Mouse (Mus musculus) right cerebral cortex, postnatal 14 days (tissue): Measurements from ENCODE around the gene Grap.

ENCODE experiments used
- DNase-seq: peaks from one replicate; pipeline ENCODE4 v3.0.0; 2022

Grap gene

GRCm38 (mm10) chr11:61659011-61659858 lies 6.2 kb downstream of the Grap start:
- DNase-seq: no peak

DNA sequence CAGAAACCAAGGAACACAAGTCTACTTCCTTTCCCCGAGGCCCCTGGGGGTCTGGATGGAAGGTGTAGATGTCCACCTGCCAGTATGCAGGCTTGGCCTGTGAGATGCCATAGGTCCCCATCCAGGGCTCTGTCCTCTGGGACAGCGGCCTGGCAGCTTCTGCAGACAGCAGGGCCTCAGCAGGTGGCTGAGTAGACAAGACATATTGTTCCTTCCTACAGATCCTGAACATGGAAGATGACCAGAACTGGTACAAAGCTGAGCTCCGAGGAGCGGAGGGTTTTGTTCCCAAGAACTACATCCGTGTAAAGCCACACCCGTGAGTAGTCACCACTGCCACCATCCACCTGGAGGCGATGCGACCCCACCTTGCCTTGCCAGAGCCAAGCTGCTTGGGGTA lies 6.9 kb downstream of the Grap start:
- no peak for DNase-seq

- DNase-seq: no peak
These were observed 7.8 kb downstream of the Grap start for GRCm38 (mm10) chr11:61660806-61661392.

- no peak for DNase-seq
These were observed 9.1 kb downstream of the Grap start for GRCm38 (mm10) chr11:61662189-61662588.

- DNase-seq: no peak
These were observed 12.3 kb downstream of the Grap start for GRCm38 (mm10) chr11:61665401-61665800.

GRCm38 (mm10) chr11:61665991-61666799 lies 13.1 kb downstream of the Grap start:
- DNase-seq: peak; percentile 49

- DNase-seq: no peak
These were observed 14.2 kb downstream of the Grap start for GRCm38 (mm10) chr11:61667248-61667647.

- DNase-seq: no peak
These were observed 14.7 kb downstream of the Grap start for GRCm38 (mm10) chr11:61667782-61668181.

DNA sequence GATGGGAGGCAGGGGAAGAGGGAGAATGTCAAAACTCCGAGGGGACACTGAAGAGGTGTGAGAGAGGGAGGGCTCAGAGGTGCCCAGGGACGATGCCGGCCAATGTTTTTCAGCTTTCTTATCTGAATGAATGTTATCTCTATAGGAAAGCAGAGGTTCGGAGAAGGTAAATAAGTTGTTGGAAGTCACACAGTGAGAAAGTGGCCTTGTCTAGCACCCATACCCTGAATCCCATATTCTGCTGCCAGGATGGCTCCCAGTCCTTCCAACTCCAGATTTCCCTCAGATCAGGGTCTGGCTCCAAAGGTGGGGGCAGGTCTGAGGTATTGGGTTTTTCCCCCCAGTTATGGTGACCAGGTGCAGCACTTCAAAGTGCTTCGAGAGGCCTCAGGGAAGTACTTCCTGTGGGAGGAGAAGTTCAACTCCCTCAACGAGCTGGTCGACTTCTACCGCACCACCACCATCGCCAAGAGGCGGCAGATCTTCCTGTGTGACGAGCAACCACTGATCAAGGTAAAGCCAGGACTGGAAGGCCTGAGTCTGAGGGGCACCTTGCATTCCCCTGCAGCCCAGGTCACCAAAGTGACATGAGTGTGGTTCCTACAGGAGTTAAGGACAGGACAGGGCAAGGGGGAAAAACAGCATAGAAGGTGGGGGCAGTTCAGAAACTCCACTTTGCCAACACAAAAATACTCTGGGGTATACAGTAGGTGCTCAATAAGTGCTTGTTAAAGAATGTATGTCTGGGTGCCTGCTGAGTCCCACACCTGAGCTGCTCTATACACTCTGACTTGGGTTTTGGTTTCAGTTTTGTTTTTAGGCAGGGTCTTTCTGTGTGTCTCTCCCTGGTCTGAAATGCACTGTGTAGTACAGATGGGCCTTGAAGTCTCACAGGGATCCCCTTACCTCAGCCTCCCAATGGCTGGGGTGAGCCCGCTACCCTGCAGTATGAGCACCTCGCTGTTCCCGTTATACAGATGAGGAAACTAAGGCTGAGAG lies 16.7 kb downstream of the Grap start:
- DNase-seq: no peak

- DNase-seq: no peak
These were observed 18.8 kb downstream of the Grap start for GRCm38 (mm10) chr11:61671781-61672383.

DNA sequence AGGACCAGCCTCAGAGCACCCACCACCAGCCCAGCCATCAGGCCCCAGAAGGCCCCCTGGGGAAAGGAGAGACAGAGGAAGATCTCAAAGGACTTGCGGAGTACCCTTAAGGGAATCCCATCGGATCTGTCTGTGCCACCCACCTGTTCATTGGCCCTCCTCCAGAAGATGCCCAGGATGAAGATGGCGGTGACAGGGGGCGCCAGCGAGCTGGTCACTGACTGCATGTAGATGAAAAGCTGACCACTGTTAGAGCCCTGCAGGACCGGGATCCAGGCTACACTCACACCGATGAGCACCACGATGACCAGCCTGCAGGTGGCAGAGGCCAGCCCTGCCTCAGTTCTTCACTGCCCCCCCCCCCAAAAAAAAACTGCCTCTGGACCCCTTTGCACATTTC lies 20.6 kb downstream of the Grap start:
- DNase-seq: peak; percentile 54

GRCm38 (mm10) chr11:61674151-61674838 lies 21.2 kb downstream of the Grap start:
- no peak for DNase-seq

- peak; percentile 29 for DNase-seq
These were observed 21.7 kb downstream of the Grap start for GRCm38 (mm10) chr11:61674839-61675159.

DNA sequence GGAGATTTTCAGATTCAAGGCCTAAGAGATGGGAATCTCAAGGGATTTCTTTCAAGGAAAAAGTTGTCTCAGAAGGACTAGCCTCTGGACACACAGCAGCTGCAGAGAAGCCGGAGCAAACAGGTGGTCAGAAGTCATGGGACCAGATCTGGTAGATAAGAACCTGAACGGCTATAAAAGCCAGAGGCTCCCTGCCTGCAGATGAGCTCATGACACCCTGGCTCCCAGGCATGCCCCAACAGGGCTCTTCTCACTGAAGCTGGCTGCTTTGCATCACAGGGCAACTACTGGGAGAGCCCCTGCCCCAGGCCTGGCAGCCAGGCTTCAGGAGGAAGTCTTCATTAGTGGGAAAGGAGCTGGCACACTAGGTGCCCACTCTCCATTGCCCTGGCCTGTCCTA lies 22.3 kb downstream of the Grap start:
- DNase-seq: no peak

DNA sequence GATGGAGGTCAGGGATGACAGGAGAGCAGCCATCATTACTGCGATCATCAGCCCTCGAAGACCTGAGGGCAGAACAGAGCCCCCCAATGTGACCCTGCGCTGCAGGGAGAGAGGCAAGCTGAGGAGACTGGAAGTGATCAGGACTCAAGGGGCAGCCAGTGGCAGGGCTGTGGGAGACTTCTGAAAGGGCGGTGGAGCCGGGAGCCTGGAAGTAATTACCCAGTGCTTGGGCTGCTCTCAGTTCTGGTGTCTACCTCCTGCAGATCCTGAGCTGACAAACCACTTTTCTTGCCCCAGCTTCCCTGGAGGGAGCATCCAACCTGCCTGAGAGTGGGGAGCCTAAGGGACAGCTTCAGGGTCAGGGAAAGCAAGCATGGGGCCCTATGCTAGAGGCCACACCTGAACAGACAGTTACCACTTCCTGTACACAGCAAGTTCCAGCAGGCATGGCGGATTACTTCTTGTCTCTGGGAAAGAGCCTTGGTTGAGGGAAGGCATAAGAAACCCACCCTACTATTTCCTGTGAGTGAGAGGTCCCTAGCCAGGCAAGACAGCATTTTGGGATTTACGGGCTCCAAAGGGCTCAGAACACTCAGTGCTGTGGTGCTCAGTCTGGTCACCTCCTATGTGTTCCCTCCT lies 23.3 kb downstream of the Grap start:
- no peak for DNase-seq

DNA sequence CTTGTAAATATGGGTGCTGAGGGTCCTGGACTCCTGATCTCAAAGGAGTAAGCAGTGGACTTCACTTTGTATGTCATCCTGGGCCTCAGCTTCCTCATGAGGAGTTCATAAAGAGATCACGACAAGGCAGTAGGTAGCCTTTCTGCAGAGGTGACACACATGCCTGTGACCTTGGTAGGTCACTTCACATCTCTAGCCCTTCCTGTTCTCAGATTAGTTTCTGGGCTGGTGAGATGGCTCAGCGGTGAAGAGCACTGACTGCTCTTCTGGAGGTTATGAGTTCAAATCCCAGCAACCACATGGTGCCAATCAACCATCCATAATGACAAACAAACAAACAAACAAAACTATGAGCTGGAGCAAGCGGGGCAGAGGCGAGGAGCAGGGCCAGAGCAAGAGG lies 24.6 kb downstream of the Grap start:
- DNase-seq: no peak

- no peak for DNase-seq
These were observed 26.2 kb downstream of the Grap start for GRCm38 (mm10) chr11:61679091-61679866.

DNA sequence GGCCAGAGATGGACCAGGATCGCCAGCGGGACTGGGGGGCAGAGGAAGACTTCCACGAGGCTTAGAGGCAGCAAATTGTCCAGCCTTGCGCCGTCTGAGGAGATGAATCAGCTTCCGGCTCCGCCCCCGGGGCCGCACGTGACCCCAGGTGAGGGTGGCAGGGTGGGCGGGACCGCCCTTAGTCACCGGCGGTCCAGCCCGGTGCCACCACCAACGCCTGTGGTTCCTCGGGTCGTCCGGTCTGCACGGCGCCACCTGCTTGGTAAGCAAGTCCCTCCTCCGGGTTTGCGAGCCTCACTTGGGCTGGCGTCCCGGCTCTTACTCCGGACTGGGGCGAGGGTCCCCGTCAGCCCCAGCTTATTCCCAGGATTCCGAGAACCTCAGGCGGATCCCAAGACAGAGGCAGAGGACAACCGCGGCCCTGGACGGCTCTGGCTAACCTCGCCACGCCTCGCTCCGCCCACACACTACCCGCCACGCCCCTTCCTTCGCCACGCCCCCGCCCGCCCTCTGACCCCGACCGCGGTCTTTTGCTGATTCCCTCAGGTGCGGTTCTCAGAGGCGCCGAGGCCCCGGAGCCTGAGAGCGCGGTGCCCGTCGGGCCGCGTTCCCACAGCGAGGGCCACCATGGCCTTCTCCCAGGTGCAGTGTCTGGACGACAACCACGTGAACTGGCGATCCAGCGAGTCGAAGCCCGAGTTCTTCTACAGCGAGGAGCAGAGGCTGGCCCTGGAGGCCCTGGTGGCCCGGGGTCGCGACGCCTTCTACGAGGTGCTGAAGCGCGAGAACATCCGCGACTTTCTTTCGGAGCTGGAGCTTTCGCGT lies 31.1 kb downstream of the Grap start, which contains the start of gene Fam83g:
Gene Fam83g, plus strand, starts transcription at position 185 of the 825 bp plus-strand sequence.
- DNase-seq: no peak

GRCm38 (mm10) chr11:61685119-61685725 lies 32.2 kb downstream of the Grap start:
- DNase-seq: no peak
